Mouse (Mus musculus) ZHBTc4 (cell line): ENCODE measurements around the gene Cep350.
A peak's percentile ranks its signal among the peaks of the same experiment; 100 is the strongest.

Experiments
- DNase-seq: peaks from one replicate; pipeline ENCODE4 v3.0.0-alpha.2; 2011; ENCODE audit warnings: low read depth, low spot score

Gene Cep350

GRCm38 (mm10) chr1:155809706-155810442 lies 163.2 kb downstream of the Cep350 start:
- DNase-seq: no peak

GRCm38 (mm10) chr1:155808261-155808660 lies 164.8 kb downstream of the Cep350 start:
- DNase-seq: no peak

DNA sequence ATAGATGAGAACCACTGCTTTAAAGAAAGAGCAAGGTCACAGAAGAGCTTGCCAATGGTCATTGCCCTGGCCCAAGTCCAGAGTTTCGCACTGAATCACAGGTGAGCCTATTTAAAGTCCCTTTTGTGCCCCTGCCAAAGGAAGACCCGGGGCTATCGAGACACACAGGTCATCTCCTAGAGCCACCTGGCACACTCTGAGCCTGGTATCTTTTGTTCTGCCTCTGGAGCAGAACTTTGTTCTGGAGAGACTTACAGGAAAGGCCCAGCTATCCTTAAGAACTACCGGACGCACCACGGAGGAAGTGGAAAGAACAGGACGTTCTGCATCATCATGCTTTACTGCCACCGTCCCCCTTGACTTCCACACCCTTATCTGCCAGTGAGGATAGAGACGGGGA lies 167.4 kb downstream of the Cep350 start:
- no peak for DNase-seq

GRCm38 (mm10) chr1:155801014-155801991 lies 171.8 kb downstream of the Cep350 start:
- no peak for DNase-seq

DNA sequence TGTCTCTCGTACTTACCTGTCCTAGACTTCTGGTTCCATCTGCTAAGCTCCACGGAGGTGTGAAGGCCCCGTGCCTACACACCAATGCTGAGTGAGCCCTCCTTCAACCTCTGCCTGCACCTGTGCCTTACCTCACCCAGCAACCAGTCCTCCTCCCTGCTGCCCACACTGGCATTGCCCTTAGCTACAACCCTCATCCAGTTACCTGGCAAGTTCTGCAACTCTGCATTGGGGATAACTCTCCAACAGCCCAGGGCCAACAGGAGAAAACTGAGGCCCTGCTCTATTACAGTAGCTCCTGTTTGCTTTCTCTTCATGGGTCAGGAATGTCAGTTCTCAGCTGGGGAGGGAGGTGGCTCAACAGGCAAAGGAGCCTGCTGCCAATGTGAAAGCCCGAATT lies 175.1 kb downstream of the Cep350 start:
- DNase-seq: no peak

- DNase-seq: no peak
These were observed 175.6 kb downstream of the Cep350 start for GRCm38 (mm10) chr1:155797425-155797824.

DNA sequence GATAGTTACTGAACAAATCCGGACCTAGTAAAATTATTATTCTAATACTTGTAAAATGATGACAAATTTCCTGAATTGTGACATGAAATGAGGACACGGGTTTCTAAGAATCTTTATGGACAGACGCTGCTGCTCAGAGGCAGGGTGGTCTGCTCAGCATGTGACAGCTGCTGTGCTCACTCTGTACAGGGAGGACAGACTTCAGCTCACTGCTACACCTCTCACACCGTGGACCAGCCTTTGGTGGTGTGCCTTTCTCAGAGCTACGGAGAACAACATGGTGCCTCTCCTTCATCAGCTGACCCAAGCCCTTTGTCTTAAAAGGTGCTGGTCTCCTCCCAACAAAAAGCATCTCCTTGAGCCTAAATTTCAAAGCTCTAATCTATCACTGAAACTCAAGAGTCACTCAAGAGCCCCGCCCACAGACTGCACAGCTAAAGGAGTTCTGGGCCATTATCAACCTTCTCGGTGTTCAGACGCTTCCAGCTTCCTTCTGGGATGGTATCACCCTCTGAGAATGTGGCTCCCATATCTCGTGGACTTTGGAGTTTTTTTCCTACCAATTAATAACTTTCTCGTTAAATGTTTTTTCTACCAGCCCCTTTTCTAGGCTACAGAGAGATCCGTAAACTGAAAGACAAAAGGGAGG lies 176.2 kb downstream of the Cep350 start:
- DNase-seq: peak; percentile 11

DNA sequence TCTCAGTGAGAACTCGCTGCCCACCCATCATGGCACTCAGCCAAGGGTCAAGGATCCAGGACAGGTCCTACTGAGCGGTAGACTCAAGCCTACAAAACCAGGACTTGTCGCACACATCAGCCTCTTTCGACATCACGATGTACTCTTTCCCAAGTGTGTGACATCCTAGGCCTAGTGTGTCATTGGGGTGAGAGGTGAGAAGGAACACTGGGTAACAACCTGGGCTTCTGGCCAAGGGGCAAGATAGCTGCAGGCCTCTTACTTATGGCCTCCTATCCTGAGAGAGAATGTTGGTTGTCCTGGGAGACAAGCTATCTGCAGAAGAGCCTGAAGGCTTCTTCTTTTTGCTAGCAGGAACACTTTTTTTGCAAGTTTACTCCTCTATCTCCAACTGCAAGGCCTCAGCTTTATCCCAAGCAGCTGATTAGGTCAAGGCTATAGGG lies 177.2 kb downstream of the Cep350 start:
- no peak for DNase-seq
